Mouse (Mus musculus): ENCODE measurements around the gene Slc38a4. TPM values are rescaled to one million over a fixed set of nuclear protein-coding genes. Genes with fewer than 3 reads are reported as not detected.

The Slc38a4 gene
- polyA plus RNA-seq, 1 experiment from 2014 or later, result 71.1 TPM

Other genes starting within 250 kb of the Slc38a4 start
- 3.0 and 4.3 TPM in 2 replicates for gene Pced1b, start 191.2 kb upstream of the Slc38a4 start, polyA plus RNA-seq (2014; fragmentation: Nextera tagmentation; extraction: Ambion mirVana)
- gene Amigo2, start 191.3 kb upstream of the Slc38a4 start, polyA plus RNA-seq (2014; fragmentation: Nextera tagmentation; extraction: Ambion mirVana), result 5.9 TPM in 2 replicates

All from embryonic facial prominence, embryonic 11.5 days (tissue).